Mouse (Mus musculus) embryo, embryonic 11 days (tissue): ENCODE results near the gene Zfand2b.

Experiments
- DNase-seq: peaks from one replicate; pipeline ENCODE4 v3.0.0-alpha.2; 2015

The Zfand2b gene

DNA sequence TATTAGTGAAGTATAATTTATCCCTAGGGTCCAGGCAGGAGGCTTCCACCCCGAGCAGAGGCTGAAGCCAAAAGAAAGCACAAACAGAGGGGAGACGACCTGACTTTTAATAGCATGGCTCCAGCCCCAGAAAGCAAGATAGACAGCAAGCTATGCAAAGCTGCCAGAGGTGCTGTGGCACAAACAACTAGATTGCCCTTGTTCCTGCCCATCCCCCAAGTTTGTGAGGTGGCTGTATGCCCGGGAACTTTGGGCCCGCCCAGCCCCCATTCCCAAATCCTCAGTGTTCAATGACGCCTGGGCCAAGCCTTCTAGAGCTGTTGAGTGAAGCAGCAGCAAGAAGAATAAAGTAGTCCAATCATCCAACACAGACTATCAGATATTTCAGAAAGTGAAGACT, 46.4 kb downstream of the Zfand2b start:
- no peak for DNase-seq

DNA sequence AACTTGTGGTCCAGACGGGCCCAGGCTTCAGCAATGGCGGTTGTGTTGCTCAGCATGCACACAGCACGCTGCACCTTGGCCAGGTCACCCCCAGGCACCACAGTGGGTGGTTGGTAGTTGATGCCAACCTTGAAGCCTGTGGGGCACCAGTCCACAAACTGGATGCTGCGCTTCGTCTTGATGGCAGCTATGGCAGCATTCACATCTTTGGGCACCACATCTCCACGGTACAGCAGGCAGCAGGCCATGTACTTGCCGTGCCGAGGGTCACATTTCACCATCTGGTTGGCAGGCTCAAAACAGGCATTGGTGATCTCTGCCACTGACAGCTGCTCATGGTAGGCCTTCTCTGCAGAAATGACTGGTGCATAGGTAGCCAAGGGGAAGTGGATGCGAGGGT, 47.3 kb downstream of the Zfand2b start:
- no peak for DNase-seq

DNA sequence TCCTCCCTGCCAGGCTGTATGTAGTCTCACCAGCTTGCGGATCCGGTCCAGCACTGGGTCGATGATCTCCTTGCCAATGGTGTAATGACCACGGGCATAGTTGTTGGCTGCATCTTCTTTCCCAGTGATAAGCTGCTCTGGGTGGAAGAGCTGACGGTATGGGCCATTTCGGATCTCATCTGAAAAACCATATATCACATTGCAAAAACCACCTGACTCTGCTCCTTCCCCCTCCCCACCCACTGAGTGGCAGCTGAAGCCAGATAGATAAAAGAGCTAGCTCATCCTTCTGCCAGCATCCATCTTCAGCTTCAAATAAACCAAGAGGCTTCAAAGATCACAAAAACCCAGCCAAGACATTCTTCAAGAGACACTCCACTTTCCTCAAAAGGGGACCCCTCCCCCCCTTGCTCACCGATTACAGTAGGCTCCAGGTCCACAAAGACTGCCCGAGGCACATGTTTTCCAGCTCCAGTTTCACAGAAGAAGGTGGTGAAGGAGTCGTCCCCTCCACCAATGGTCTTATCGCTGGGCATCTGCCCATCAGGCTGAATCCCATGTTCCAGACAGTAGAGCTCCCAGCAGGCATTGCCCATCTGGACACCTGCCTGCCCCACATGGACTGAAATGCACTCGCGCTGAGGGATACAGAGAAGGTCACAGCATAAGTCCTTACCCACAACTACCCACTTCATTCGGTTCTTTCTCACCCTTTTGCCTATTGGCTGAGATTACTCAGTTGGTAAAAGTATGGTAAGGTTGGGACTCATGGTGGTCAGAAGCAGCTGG, 48.5 kb downstream of the Zfand2b start:
- DNase-seq = no peak

DNA sequence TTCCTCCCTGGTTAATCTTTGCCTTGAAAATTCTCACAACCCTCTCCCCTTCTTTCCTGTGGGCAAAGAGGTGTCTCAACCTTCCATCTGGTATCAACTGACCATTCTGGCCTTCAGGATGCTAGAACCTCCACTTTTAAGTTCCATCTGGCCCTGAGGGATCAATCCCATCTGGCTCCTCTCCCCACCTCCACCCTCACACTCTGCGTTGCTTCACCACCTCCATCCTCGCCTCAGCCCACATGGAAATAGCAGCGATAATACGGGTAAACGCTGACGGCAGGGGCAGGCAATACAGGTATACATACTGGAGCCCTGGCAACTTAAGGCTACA, 49.4 kb downstream of the Zfand2b start:
- DNase-seq = no peak

DNA sequence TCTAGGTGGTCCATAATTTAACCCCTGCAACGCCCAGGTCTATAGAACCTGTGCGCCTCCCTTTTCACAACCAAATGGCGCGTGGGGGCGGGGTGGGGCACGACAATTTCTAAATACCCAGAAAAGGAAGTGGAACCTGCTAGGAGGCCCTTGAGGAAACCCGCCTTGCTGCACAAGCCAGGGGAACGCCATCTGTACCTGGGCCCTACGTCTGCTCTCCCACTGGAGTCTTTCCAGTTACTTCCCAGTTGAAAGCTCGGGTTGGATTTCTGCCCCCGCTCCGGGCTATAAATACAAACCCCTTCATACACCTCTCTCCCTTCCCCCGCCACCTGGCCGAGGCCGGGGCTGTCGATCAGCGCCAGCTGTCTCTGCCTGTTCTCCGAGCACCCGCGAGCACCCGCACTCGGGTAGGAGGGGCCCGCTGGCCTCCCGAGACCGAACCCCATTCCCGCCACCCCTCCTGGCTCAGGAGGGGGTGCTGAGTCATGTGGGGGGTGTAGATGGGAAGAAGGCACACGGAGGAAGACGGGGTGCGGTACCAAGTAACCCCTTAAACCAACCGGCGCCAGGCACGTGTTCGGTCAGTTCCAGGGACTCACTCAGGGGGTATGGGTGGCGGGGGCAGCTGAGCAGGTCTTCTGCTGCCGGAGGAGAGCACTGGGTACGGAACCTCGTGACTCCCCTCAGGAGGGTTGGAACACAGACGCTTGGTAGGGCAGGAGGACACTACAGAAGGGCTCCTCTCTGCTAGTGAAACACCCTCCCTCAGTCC, 50.0 kb downstream of the Zfand2b start:
- peak; percentile 25 for DNase-seq

DNA sequence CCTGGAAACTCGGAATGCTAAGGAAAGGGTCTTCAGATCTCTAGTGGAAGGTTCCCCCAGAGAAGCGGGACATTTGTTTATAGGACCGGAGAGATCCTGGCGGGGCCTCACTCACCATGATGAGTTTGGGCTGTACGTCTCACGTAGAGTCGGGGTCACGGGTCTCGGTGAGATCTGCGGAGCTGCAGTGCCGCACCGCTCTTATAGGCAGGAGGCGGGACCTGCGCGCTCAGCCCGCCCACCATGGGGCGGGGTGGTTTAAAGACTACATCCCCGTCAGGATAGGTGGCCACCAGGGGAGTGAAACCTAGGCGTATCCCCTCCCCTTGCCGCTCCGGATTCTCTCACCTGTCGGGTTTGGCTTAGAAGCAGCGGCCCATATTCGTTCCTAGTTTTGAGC, 50.6 kb downstream of the Zfand2b start:
- DNase-seq = peak; percentile 85

DNA sequence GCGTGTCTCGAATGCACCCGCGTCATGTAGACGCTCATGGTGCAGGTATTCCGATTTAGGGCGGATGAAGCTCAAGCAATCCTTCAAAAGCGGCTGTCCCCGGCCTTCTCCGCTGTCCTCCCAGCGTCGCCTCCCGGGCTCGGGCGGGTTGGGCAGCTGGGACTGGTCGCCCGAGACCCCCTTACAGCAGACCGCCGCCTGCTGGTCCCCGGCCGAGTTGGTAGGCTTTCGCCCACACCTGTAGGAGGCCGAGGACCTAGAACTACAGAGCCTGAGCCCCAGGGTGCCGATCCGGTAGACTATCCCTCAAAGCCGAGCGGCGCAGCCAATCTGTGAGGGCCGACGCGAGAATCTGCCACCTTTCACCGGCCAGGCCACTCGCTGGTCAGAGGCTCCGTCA, 51.1 kb downstream of the Zfand2b start, which contains the start of gene Tuba4a:
Gene Tuba4a, minus strand, starts transcription at position 335 of the 400 bp plus-strand sequence.
- DNase-seq = peak; percentile 58
